Mouse (Mus musculus): ENCODE results near the gene Tbc1d1. TPM values are rescaled to one million over a fixed set of nuclear protein-coding genes. Genes with fewer than 3 reads are reported as not detected.

The Tbc1d1 gene
- polyA plus RNA-seq, 1 experiment = 0.10 TPM

DNA sequence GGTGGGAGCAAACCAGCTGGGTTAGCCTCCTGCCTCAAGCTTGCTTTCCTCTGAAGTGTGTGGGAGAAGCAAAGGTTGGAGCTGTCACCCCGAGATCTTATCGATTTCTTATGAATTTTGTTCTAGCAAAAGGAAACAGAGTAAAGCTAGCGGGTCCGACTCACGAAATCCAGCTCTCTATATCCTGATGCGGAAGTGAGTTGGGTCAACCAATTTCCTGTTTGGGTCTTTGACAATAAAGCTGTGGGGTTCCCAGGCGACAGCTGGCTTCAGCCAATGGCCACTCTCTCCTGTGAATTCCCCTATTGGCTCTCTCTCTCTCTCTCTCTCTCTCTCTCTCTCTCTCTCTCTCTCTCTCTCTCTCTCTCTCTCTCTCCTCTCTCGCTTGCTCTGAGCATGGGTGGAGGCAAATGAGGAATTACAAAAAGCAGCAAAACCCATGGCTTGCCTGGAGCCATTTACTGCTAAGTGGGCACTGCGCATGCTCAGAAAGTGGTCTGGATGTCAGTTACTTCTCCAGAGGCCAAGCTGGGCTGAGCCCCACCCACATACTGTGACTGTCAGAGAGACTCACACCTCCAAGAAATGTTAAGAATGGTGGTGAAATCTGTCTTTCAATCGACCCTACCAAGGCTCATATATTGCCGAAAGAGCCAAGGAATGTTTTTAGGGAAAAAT, 224.7 kb downstream of the Tbc1d1 start:
- Histone ChIP-seq H3K9me3 (ENCODE audit: control insufficient read depth, low read length) (no peaks in the 10 kb centered on the region), H3K36me3 (ENCODE audit: control insufficient read depth) (no peaks in the 10 kb centered on the region), H3K4me3 (replicated peaks) (no peak overlapping the region), H3K4me1 (ENCODE audit: control insufficient read depth) (peaks cover 29% of the 10 kb centered on the region), H3K27me3 (ENCODE audit: control insufficient read depth) (peaks cover 8% of the 10 kb centered on the region)
- TF ChIP-seq GATA1 (IDR thresholded peaks at IDR 0.05; ENCODE audit: low read length) (no peak), TAL1 (IDR thresholded peaks at IDR 0.05; ENCODE audit: low read length) (no peak)

DNA sequence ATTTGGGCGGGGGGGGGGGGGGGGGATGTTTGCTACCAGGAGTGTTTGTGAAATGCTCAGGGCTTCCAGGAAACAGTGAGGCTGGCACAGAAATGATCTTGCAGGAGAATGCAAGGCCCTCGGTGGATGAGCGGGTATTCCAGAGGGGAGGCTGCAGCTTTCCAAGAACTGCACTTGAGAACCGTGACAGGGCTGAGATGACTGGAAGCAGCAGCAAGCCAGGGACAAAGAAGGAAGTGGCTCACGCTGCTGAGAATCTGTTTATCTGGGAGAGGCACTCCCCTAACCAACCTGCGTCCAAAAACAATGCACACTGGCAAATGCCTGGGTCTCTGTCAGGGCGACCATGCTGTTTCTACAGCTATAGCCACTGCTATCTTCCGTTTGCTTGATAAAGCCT, 225.4 kb downstream of the Tbc1d1 start:
- TF ChIP-seq GATA1 (IDR thresholded peaks at IDR 0.05; ENCODE audit: low read length) (no peak), TAL1 (IDR thresholded peaks at IDR 0.05; ENCODE audit: low read length) (no peak)
- H3K36me3 ChIP-seq (ENCODE audit: control insufficient read depth) = no peaks in the 10 kb centered on the region
- H3K27me3 ChIP-seq (ENCODE audit: control insufficient read depth) = peaks cover 7% of the 10 kb centered on the region; the same call in 1 of the 2 replicates
- peaks cover 29% of the 10 kb centered on the region for H3K4me1 ChIP-seq (ENCODE audit: control insufficient read depth)
- no peak overlapping the region for H3K4me3 ChIP-seq (replicated peaks)
- H3K9me3 ChIP-seq (ENCODE audit: control insufficient read depth, low read length) = no peaks in the 10 kb centered on the region

- no peak for TF ChIP-seq TAL1 (IDR thresholded peaks at IDR 0.05; ENCODE audit: low read length)
- TF ChIP-seq GATA1 (IDR thresholded peaks at IDR 0.05; ENCODE audit: low read length) = no peak
- Histone ChIP-seq H3K4me1 (ENCODE audit: control insufficient read depth) (peaks cover 31% of the 10 kb centered on the region), H3K9me3 (ENCODE audit: control insufficient read depth, low read length) (no peaks in the 10 kb centered on the region), H3K27me3 (ENCODE audit: control insufficient read depth) (peaks cover 7% of the 10 kb centered on the region; the same call in 1 of the 2 replicates), H3K36me3 (ENCODE audit: control insufficient read depth) (no peaks in the 10 kb centered on the region), H3K4me3 (replicated peaks) (no peak overlapping the region)
These were observed 226.4 kb downstream of the Tbc1d1 start for GRCm38 (mm10) chr5:64382451-64383057.

DNA sequence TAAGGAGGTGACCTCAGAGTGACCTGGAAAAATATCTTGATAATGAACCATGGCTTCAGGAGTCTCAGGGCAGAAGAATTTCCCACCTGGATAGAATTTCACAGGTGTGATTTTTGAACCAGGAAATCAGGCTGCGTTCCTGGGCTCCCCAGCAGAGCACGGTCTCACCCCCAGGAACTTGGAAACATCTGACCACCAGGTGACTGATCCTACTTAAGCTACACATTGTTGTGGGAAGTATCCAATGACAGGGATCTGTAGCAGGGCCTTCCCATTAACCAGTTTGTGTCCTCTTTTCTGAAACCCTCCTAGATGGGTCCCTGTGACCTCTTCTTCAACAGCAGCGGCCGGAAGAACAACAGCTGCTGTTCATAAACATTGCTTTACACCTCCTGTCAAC, 227.1 kb downstream of the Tbc1d1 start:
- Histone ChIP-seq H3K27me3 (ENCODE audit: control insufficient read depth) (peaks cover 6% of the 10 kb centered on the region; the same call in 1 of the 2 replicates), H3K9me3 (ENCODE audit: control insufficient read depth, low read length) (no peaks in the 10 kb centered on the region), H3K4me1 (ENCODE audit: control insufficient read depth) (peaks cover 31% of the 10 kb centered on the region), H3K4me3 (replicated peaks) (no peak overlapping the region), H3K36me3 (ENCODE audit: control insufficient read depth) (no peaks in the 10 kb centered on the region)
- no peak for TF ChIP-seq GATA1 (IDR thresholded peaks at IDR 0.05; ENCODE audit: low read length)
- no peak for TF ChIP-seq TAL1 (IDR thresholded peaks at IDR 0.05; ENCODE audit: low read length)

DNA sequence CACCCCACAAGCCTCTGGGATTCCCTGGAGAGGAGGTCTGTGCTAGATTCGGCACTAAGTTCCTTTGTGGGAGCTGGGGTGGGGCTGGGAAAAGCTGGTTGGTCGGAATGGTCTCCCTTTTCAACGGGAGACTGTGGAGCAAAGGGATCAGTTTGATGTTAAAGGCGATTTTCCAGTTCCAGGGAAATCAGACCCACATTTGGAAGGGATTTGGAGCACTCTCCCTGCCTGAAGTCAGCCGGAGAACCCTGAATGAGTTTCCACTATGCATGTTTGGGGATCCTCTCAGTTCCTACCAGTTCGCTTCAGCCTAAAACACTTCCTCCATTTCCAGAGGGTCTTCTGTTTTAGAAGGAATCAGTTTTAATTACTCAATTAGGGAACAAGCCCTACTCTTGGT, 228.4 kb downstream of the Tbc1d1 start:
- H3K9me3 ChIP-seq (ENCODE audit: control insufficient read depth, low read length) = no peaks in the 10 kb centered on the region
- H3K4me3 ChIP-seq (replicated peaks) = no peak overlapping the region
- H3K36me3 ChIP-seq (ENCODE audit: control insufficient read depth) = no peaks in the 10 kb centered on the region
- peaks cover 2% of the 10 kb centered on the region; the same call in 1 of the 2 replicates for H3K27me3 ChIP-seq (ENCODE audit: control insufficient read depth)
- TF ChIP-seq TAL1 (IDR thresholded peaks at IDR 0.05; ENCODE audit: low read length) (no peak), GATA1 (IDR thresholded peaks at IDR 0.05; ENCODE audit: low read length) (no peak)
- peaks cover 31% of the 10 kb centered on the region for H3K4me1 ChIP-seq (ENCODE audit: control insufficient read depth)

- TF ChIP-seq GATA1 (IDR thresholded peaks at IDR 0.05; ENCODE audit: low read length) (no peak), TAL1 (IDR thresholded peaks at IDR 0.05; ENCODE audit: low read length) (no peak)
- H3K27me3 ChIP-seq (ENCODE audit: control insufficient read depth) = peaks cover 7% of the 10 kb centered on the region
These were observed 230.9 kb downstream of the Tbc1d1 start for GRCm38 (mm10) chr5:64386996-64387395.

DNA sequence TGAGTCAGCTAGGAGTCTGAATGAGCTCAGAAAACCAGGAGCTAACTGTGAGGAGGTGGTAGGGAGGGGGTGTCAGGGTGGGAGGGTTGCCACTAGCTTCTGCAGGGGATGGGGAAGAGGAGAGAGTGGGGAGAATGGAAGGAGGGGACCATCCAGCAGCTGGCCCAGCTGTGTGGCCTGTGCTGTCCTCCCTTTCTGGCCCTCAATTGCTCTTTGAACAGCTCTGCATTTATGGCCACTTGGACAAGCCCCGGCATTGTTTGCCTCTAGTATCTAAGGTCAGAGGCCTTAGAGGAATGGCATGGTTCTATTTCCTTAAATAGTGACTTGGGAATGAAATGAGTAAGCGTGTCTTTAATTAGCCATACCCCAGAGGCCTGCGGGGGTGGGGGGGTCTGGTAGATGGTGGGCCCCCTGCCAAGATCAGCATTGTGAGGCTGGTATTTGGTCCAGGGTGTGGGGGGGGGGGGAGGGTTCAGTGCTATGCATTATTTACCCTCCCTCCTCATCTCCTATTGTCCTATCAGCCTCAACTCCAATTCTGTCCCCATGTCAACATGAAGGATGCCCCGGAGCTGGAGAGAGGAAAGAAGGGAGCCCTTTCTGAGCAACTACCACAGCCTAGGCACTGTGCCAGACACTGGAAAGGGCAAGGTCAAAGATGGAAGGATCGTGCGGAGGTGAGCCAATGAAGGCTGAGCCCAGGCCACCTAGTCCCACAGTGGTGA, 233.3 kb downstream of the Tbc1d1 start:
- TF ChIP-seq GATA1 (IDR thresholded peaks at IDR 0.05; ENCODE audit: low read length) (no peak), TAL1 (IDR thresholded peaks at IDR 0.05; ENCODE audit: low read length) (no peak)
- Histone ChIP-seq H3K36me3 (ENCODE audit: control insufficient read depth) (no peaks in the 10 kb centered on the region), H3K4me1 (ENCODE audit: control insufficient read depth) (peaks cover 2% of the 10 kb centered on the region), H3K4me3 (replicated peaks) (no peak overlapping the region), H3K27me3 (ENCODE audit: control insufficient read depth) (peaks cover 12% of the 10 kb centered on the region), H3K9me3 (ENCODE audit: control insufficient read depth, low read length) (no peaks in the 10 kb centered on the region)

More at GRCm38 (mm10) chr5:64386996-64387395, 230.9 kb downstream of the Tbc1d1 start:
- Histone ChIP-seq H3K4me3 (replicated peaks) (no peak overlapping the region), H3K9me3 (ENCODE audit: control insufficient read depth, low read length) (no peaks in the 10 kb centered on the region), H3K4me1 (ENCODE audit: control insufficient read depth) (peaks cover 16% of the 10 kb centered on the region), H3K36me3 (ENCODE audit: control insufficient read depth) (no peaks in the 10 kb centered on the region)

GRCm38 (mm10) chr5:64391346-64391745, 235.2 kb downstream of the Tbc1d1 start:
- Histone ChIP-seq H3K27me3 (ENCODE audit: control insufficient read depth) (peaks cover 12% of the 10 kb centered on the region), H3K9me3 (ENCODE audit: control insufficient read depth, low read length) (no peaks in the 10 kb centered on the region), H3K4me3 (replicated peaks) (no peak overlapping the region)

More at GRCm38 (mm10) chr5:64391346-64391745, 235.2 kb downstream of the Tbc1d1 start:
- Histone ChIP-seq H3K4me1 (ENCODE audit: control insufficient read depth) (peaks cover 2% of the 10 kb centered on the region), H3K36me3 (ENCODE audit: control insufficient read depth) (no peaks in the 10 kb centered on the region)
- no peak for TF ChIP-seq TAL1 (IDR thresholded peaks at IDR 0.05; ENCODE audit: low read length)
- TF ChIP-seq GATA1 (IDR thresholded peaks at IDR 0.05; ENCODE audit: low read length) = no peak
